Mouse (Mus musculus) olfactory bulb, adult 2 months (tissue): ENCODE results near the gene Tep1. TPM values are rescaled to one million over a fixed set of nuclear protein-coding genes. Genes with fewer than 3 reads are reported as not detected.
"Not testable (repeated sequence)": the region's sequence is repeated elsewhere in the genome, so short reads cannot be mapped to it uniquely, and the experiment has no call there.

Experiments
- H3K27ac ChIP-seq: fragments of 200-500 bp; 2 replicates; pipeline ENCODE4 v1.5.1; 2012; ENCODE audit warnings: low read depth, low read length; ENCODE audit not compliant: insufficient read depth
- H3K4me1 ChIP-seq: fragments of 200-500 bp; 2 replicates; pipeline ENCODE4 v1.6.1; 2012; ENCODE audit warnings: low read length; ENCODE audit not compliant: control insufficient read depth, insufficient read depth
- H3K4me3 ChIP-seq: fragments of 200-500 bp; 2 replicates; pipeline ENCODE4 v1.5.1; 2012; ENCODE audit warnings: mild to moderate bottlenecking, low read depth, low read length, moderate library complexity; ENCODE audit not compliant: insufficient read depth
- CTCF ChIP-seq: fragments of 200-500 bp; IDR thresholded peaks from 2 replicates; pipeline ENCODE4 v1.5.1; 2012; ENCODE audit warnings: low read depth, mild to moderate bottlenecking, low read length, moderate library complexity; ENCODE audit not compliant: insufficient read depth
- POLR2A ChIP-seq: fragments of 200-500 bp; IDR thresholded peaks from 2 replicates; pipeline ENCODE4 v1.6.1; 2012; ENCODE audit warnings: mild to moderate bottlenecking, low read depth, low read length, moderate library complexity; ENCODE audit not compliant: insufficient read depth
- WGBS: fragments of 180-500 bp; shearing (Covaris S2); methylation state at CpG from one replicate; pipeline ENCODE4 v1.1.7; 2018; 5-methylcytosine and 5-hydroxymethylcytosine counted together
- polyA plus RNA-seq: library from polyadenylated mRNA; stranded (reverse); fragments of >200 nt; gene quantifications from 2 replicates; pipeline ENCODE4 v1.2.4, GENCODE M21; 2012; ENCODE audit warnings: low replicate concordance; ENCODE audit not compliant: missing spikeins, insufficient read depth, insufficient read length

The Tep1 gene
- polyA plus RNA-seq: not detected in 2 replicates

GRCm38 (mm10) chr14:50869889-50870804 lies at the start of gene Tep1:
TSS of gene Tep1 (minus strand) at chr14:50870560.
- Histone ChIP-seq H3K4me3 (peak within 1 kb of the TSS; percentile 67), H3K4me1 (peaks cover 5% of the 10 kb centered on the region; the same call in 1 of the 2 replicates), H3K27ac (no peak within 1 kb of the TSS)
- TF ChIP-seq CTCF: no peak
- TF ChIP-seq POLR2A: no peak
- 8% methylated on average over 32 of the region's 32 CpGs for WGBS

DNA sequence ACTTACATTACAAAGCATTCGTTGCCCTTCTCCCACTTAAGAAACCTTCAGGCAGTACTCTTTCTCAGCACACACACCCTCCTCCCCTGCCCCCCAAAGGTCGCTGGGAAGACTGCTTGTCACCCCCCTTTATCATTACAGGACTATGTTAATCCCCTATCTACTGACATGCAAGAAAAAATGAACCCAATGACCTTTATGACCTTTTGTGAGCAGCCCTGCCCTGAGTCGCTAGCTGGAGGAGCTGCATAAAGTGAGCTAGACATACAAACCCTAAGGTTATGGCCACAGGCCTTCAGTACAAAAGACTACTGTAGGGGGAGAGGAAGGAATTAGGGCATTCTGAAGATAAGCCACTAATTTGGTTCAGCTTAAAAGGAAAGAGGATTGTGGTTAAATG lies 41.0 kb upstream of the Tep1 start:
- WGBS: 55% methylated on average over 3 of the region's 3 CpGs

DNA sequence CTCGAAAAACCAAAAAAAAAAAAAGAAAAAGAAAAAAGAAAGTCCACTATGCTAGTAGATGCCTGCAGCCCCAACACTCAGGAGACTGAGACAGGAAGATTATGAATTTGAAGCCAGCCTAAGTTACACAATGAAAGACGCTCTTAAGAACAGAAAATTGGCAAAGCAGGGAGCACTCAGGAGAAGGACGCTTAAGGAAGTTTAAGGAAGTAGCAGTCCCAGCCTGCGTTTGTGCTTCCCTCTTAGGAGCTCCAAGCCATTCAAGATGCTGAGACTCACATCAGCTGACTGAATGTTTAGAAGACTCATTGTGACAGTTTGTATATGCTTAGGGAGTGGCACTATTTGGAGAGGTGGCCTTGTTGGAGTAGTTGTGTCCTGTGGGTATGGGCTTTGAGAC lies 37.8 kb upstream of the Tep1 start:
- Histone ChIP-seq H3K4me1 (peaks cover 5% of the 10 kb centered on the region), H3K4me3 (no peak overlapping the region), H3K27ac (no peak overlapping the region)
- TF ChIP-seq CTCF (no peak), POLR2A (no peak)
- WGBS: 78% methylated on average over 4 of the region's 4 CpGs

More for the DNA sequence above, 41.0 kb upstream of the Tep1 start:
- no peak for TF ChIP-seq POLR2A
- TF ChIP-seq CTCF: no peak
- no peak overlapping the region for H3K4me3 ChIP-seq
- no peak overlapping the region for H3K27ac ChIP-seq
- H3K4me1 ChIP-seq: no peaks in the 10 kb centered on the region

DNA sequence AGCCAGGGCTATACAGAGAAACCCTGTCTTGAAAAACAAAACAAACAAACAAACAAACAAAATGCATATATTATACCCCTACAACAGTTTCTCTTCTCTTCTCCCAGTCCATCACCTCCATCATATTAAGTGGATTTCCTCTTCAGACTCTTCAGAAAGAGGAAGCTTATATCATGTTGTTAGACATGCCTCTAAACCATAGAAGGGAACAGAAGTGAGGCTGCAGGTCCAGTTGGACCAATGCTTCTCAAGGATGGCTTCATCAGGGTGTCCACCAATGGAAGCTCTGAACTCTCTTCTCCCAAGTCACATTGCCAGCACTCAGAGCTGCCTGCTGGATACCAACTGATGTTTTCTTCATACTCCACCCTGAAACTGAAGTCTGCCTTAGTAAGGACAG lies 35.0 kb upstream of the Tep1 start:
- not testable (repeated sequence) for H3K27ac ChIP-seq, H3K4me3 ChIP-seq, H3K4me1 ChIP-seq

- Histone ChIP-seq H3K4me3 (no peak overlapping the region), H3K4me1 (peaks cover 5% of the 10 kb centered on the region), H3K27ac (no peak overlapping the region)
- no peak for TF ChIP-seq POLR2A
- no peak for TF ChIP-seq CTCF
- WGBS: 92% methylated on average over 4 of the region's 4 CpGs
Measured at GRCm38 (mm10) chr14:50904828-50905129, 34.4 kb upstream of the Tep1 start.

- no peak overlapping the region for H3K27ac ChIP-seq
- TF ChIP-seq POLR2A (no peak), CTCF (0 out of 2 replicates have a peak, but pooled peaks have one; percentile 17)
Measured at GRCm38 (mm10) chr14:50903973-50904827, 33.8 kb upstream of the Tep1 start.

GRCm38 (mm10) chr14:50897992-50898391 lies 27.6 kb upstream of the Tep1 start:
- H3K4me3 ChIP-seq, H3K27ac ChIP-seq: not testable (repeated sequence)
- WGBS: 96% methylated on average over 2 of the region's 2 CpGs
- peaks cover 14% of the 10 kb centered on the region for H3K4me1 ChIP-seq

More at GRCm38 (mm10) chr14:50903973-50904827, 33.8 kb upstream of the Tep1 start:
- WGBS: 8% methylated on average over 26 of the region's 26 CpGs
- peaks cover 5% of the 10 kb centered on the region for H3K4me1 ChIP-seq
- H3K4me3 ChIP-seq: peak overlapping the region; percentile 49

GRCm38 (mm10) chr14:50897374-50897765 lies 27.0 kb upstream of the Tep1 start, which contains the start of gene Klhl33:
TSS of gene Klhl33 (minus strand) at chr14:50897507.
- Histone ChIP-seq H3K27ac (peak within 1 kb of the TSS; percentile 6; the same call in 1 of the 2 replicates), H3K4me3 (peak within 1 kb of the TSS; percentile 48), H3K4me1 (peaks cover 14% of the 10 kb centered on the region)
- TF ChIP-seq CTCF (no peak), POLR2A (no peak)
- 50% methylated on average over 7 of the region's 7 CpGs for WGBS
